Mouse (Mus musculus) CH12.LX (cell line): ENCODE measurements around the gene Fam20a. TPM values are rescaled to one million over a fixed set of nuclear protein-coding genes. Genes with fewer than 3 reads are reported as not detected.

Experiments used
- DNase-seq: peaks from one replicate; pipeline ENCODE4 v3.0.0-alpha.2; 2013; ENCODE audit errors: extremely low read depth
- H3K27ac ChIP-seq: 2 replicates; pipeline ENCODE4 v1.5.1; 2012; ENCODE audit warnings: low read depth, mild to moderate bottlenecking, control low read depth, moderate library complexity; ENCODE audit not compliant: insufficient read depth
- H3K27me3 ChIP-seq: replicated peaks from 2 replicates; pipeline ENCODE3; 2012; ENCODE audit warnings: inconsistent platforms
- H3K36me3 ChIP-seq, 2 experiments: replicated peaks in 1 of 2; 2 replicates each; pipeline versions ENCODE3 to v1.6.1; 2012; ENCODE audit warnings: inconsistent platforms in 1 of 2, low read length in 1 of 2, mild to moderate bottlenecking in 1 of 2, mixed read lengths in 1 of 2, moderate library complexity in 1 of 2; ENCODE audit not compliant: control insufficient read depth in 1 of 2, insufficient read depth in 1 of 2
- H3K4me1 ChIP-seq, 2 experiments: 2 replicates each; pipeline ENCODE4 v1.6.1; 2012; ENCODE audit warnings: inconsistent platforms in 1 of 2, moderate library complexity in 1 of 2; ENCODE audit not compliant: insufficient read depth in 2 of 2, control insufficient read depth in 1 of 2
- H3K4me2 ChIP-seq: 2 replicates; pipeline ENCODE4 v1.6.1; 2012; ENCODE audit warnings: low read depth, mild to moderate bottlenecking, control low read depth; ENCODE audit not compliant: poor library complexity, insufficient read depth, severe bottlenecking
- H3K4me3 ChIP-seq, 3 experiments: fragments of 150-350 bp in 1 of 3; sonication (generic) in 1 of 3; replicated peaks in 1 of 3; 2 replicates each; pipeline versions ENCODE3 to v1.5.1; 2011 to 2012; ENCODE audit warnings: low read depth in 2 of 3, low read length in 2 of 3, mild to moderate bottlenecking in 2 of 3, moderate library complexity in 2 of 3, control low read depth in 1 of 3, improper control_type of control experiment in 1 of 3, inconsistent platforms in 1 of 3, mixed read lengths in 1 of 3; ENCODE audit not compliant: poor library complexity in 1 of 3
- H3K79me2 ChIP-seq: replicated peaks from 2 replicates; pipeline ENCODE4 v1.6.1; 2012; ENCODE audit warnings: mild to moderate bottlenecking, moderate library complexity; ENCODE audit not compliant: control insufficient read depth, poor library complexity, insufficient read depth, severe bottlenecking; ENCODE audit errors: extremely low read depth
- H3K9ac ChIP-seq: 2 replicates; pipeline ENCODE4 v1.6.1; 2012; ENCODE audit warnings: low read depth, mild to moderate bottlenecking, control low read depth, moderate library complexity; ENCODE audit not compliant: insufficient read depth
- H3K9me3 ChIP-seq: replicated peaks from 2 replicates; pipeline ENCODE3; 2012; ENCODE audit warnings: low read length, inconsistent platforms, mixed read lengths
- CHD1 ChIP-seq: IDR thresholded peaks from 2 replicates; pipeline ENCODE4 v1.6.1; 2012; ENCODE audit warnings: low read depth, low read length, improper control_type of control experiment, inconsistent platforms
- CHD2 ChIP-seq: IDR thresholded peaks from 2 replicates; pipeline ENCODE4 v1.6.1; 2011; ENCODE audit warnings: low read length, improper control_type of control experiment
- E2F4 ChIP-seq: IDR thresholded peaks from 2 replicates; pipeline ENCODE4 v1.6.1; 2011; ENCODE audit warnings: low read depth, low read length, improper control_type of control experiment; ENCODE audit not compliant: insufficient replicate concordance
- GABPA ChIP-seq: IDR thresholded peaks from 2 replicates; pipeline ENCODE4 v1.6.1; 2012; ENCODE audit warnings: low read depth, low read length, improper control_type of control experiment, inconsistent platforms; ENCODE audit not compliant: insufficient replicate concordance
- HCFC1 ChIP-seq: IDR thresholded peaks from 2 replicates; pipeline ENCODE4 v1.6.1; 2012; ENCODE audit warnings: low read depth, mild to moderate bottlenecking, inconsistent platforms, low read length, improper control_type of control experiment
- JUN ChIP-seq: IDR thresholded peaks from 2 replicates; pipeline ENCODE4 v1.6.1; 2011; ENCODE audit warnings: low read depth, mild to moderate bottlenecking, low read length, improper control_type of control experiment, moderate library complexity; ENCODE audit not compliant: insufficient read depth
- JUND ChIP-seq: conservative IDR thresholded peaks from 2 replicates; pipeline ENCODE4 v1.6.1; 2011; ENCODE audit warnings: low read depth, low read length, improper control_type of control experiment
- KAT2A ChIP-seq: IDR thresholded peaks from 2 replicates; pipeline ENCODE4 v1.6.1; 2012; ENCODE audit warnings: low read length, improper control_type of control experiment, inconsistent platforms; ENCODE audit not compliant: insufficient replicate concordance
- MEF2A ChIP-seq: IDR thresholded peaks from 2 replicates; pipeline ENCODE4 v1.6.1; 2014; ENCODE audit warnings: low read depth, mild to moderate bottlenecking, inconsistent platforms, low read length, improper control_type of control experiment, borderline replicate concordance
- MXI1 ChIP-seq: IDR thresholded peaks from 2 replicates; pipeline ENCODE4 v1.6.1; 2011; ENCODE audit warnings: mild to moderate bottlenecking, low read depth, low read length, improper control_type of control experiment
- PAX5 ChIP-seq: IDR thresholded peaks from 2 replicates; pipeline ENCODE4 v1.6.1; 2012; ENCODE audit warnings: low read length, inconsistent platforms, mixed read lengths
- POLR2AphosphoS2 ChIP-seq: IDR thresholded peaks from 2 replicates; pipeline ENCODE4 v1.6.1; 2011; ENCODE audit warnings: low read depth, low read length, improper control_type of control experiment
- RAD21 ChIP-seq: IDR thresholded peaks from 2 replicates; pipeline ENCODE4 v1.6.1; 2011; ENCODE audit warnings: low read depth, mild to moderate bottlenecking, low read length, improper control_type of control experiment, moderate library complexity
- RCOR1 ChIP-seq: conservative IDR thresholded peaks from 2 replicates; pipeline ENCODE4 v1.6.1; 2012; ENCODE audit warnings: low read depth, mild to moderate bottlenecking, inconsistent platforms, low read length, improper control_type of control experiment
- TBP ChIP-seq: conservative IDR thresholded peaks from 2 replicates; pipeline ENCODE4 v1.6.1; 2011; ENCODE audit warnings: low read depth, low read length, improper control_type of control experiment
- TCF12 ChIP-seq: IDR thresholded peaks from 2 replicates; pipeline ENCODE4 v1.6.1; 2014; ENCODE audit warnings: low read depth, mild to moderate bottlenecking, inconsistent platforms, low read length, improper control_type of control experiment
- USF1 ChIP-seq: IDR thresholded peaks from 2 replicates; pipeline ENCODE4 v1.6.1; 2014; ENCODE audit warnings: low read depth, mild to moderate bottlenecking, inconsistent platforms, low read length, improper control_type of control experiment
- ZC3H11A ChIP-seq: IDR thresholded peaks from 2 replicates; pipeline ENCODE4 v1.6.1; 2012; ENCODE audit warnings: low read depth, mild to moderate bottlenecking, inconsistent platforms, low read length, improper control_type of control experiment
- ZKSCAN1 ChIP-seq: IDR thresholded peaks from 2 replicates; pipeline ENCODE4 v1.6.1; 2012; ENCODE audit warnings: low read depth, inconsistent platforms, low read length, improper control_type of control experiment, borderline replicate concordance
- ZMIZ1 ChIP-seq: IDR thresholded peaks from 2 replicates; pipeline ENCODE4 v1.6.1; 2012; ENCODE audit warnings: low read depth, mild to moderate bottlenecking, inconsistent platforms, low read length, improper control_type of control experiment
- dilution Hi-C: fragments of 300-500 bp; cut with MboI; formaldehyde crosslinking; loops from 2 replicates; pipeline ENCODE4 v1.14.3; 2020; ENCODE audit warnings: low sequenced_read_pairs; ENCODE audit not compliant: extremely low pct_unique_long_range_greater_than_20kb, extremely low pct_ligation_motif_present
- in situ Hi-C: fragments of 300-500 bp; cut with MboI; formaldehyde crosslinking; loops from 3 replicates; pipeline ENCODE4 v1.14.3; 2019; ENCODE audit warnings: low sequenced_read_pairs, low pct_ligation_motif_present, low pct_unique_long_range_greater_than_20kb, mixed read lengths
- polyA plus RNA-seq: library from polyadenylated mRNA; unstranded; fragments of >175 nt; gene quantifications from 2 replicates; pipeline ENCODE4 v1.2.1, GENCODE M21; 2012; ENCODE audit warnings: low read depth; ENCODE audit not compliant: insufficient read length
- total RNA-seq, 2 experiments: library from RNA; depleted of rRNA; stranded (reverse); fragments of 300-350 nt in 1 of 2; fragments of >200 nt in 1 of 2; gene quantifications; 2 replicates each; pipeline ENCODE4 v1.2.3; 2012 to 2014

Fam20a gene
- total and polyA plus RNA-seq, 3 experiments: 0.08 TPM; not detected in 2

DNA sequence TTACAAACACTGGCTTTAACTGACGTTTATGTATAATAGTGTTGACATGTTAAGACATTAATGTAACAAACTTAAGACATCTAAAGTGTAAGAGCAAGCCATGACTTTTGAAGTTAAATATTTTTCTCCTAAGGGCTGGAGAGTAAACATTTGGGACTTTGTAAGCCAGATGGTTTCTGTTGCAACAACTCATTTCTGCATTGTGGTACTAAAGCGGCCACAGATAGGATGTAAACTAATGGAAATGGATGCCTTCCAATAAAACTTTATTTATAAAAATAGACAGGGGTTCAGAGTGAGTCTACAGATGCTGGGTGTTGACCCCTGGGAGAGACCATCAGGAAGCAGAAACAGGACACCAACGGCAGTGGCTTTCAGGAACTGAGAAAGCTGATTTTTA, 15.9 kb upstream of the Fam20a start:
- H3K4me1 ChIP-seq: peaks cover 0 to 7% of the 10 kb centered on the region in 2 experiments; a peak in 2 of 4 replicates
- no peak overlapping the region for H3K4me3 ChIP-seq
- H3K27me3 ChIP-seq: no peaks in the 10 kb centered on the region
- H3K9ac ChIP-seq: no peak overlapping the region
- no peak for DNase-seq
- H3K27ac ChIP-seq: no peak overlapping the region
- H3K36me3 ChIP-seq: no peaks in the 10 kb centered on the region
- H3K4me2 ChIP-seq: no peak overlapping the region
- H3K79me2 ChIP-seq: no peaks in the 10 kb centered on the region
- dilution Hi-C loops: no loop called here
- peaks cover 5% of the 10 kb centered on the region for H3K9me3 ChIP-seq
- TF ChIP-seq CHD2: no peak
- TF ChIP-seq MXI1: no peak
- TF ChIP-seq HCFC1: no peak
- no peak for TF ChIP-seq RAD21
- no peak for TF ChIP-seq CHD1
- no peak for TF ChIP-seq ZKSCAN1
- no peak for TF ChIP-seq MEF2A
- TF ChIP-seq GABPA: no peak
- TF ChIP-seq USF1: no peak
- no peak for TF ChIP-seq JUND
- TF ChIP-seq ZC3H11A: no peak
- no peak for TF ChIP-seq TCF12
- no peak for TF ChIP-seq RCOR1
- TF ChIP-seq PAX5: no peak
- TF ChIP-seq ZMIZ1: no peak
- TF ChIP-seq POLR2AphosphoS2: no peak
- in situ Hi-C loops: no loop called here

DNA sequence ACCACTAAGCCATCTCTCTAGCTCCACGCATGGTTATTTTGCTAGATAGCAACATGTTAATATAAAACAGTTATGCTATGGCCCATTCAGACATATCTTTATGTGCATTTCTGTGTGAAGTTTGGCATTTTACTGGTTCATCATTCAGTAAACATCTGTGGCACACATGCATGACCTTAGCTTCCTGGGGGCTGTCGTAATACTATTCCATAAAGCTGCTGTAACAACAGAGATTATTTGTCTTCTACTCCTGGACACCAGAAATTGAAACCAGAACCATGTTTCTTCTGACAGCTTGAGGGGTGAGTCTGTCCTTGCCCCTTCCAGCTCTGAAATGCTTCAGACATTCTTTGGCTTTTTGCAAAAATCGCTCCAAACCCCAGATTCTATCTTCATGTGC, 14.3 kb upstream of the Fam20a start:
- Histone ChIP-seq H3K9ac (no peak overlapping the region), H3K4me2 (0 out of 2 replicates have a peak overlapping the region, but pooled peaks have one; percentile 29), H3K4me3 (no peak overlapping the region), H3K27ac (no peak overlapping the region), H3K4me1 (peaks cover 0 to 7% of the 10 kb centered on the region in 2 experiments; a peak in 2 of 4 replicates), H3K27me3 (no peaks in the 10 kb centered on the region), H3K36me3 (no peaks in the 10 kb centered on the region), H3K79me2 (no peaks in the 10 kb centered on the region), H3K9me3 (peaks cover 5% of the 10 kb centered on the region)
- no peak for DNase-seq
- dilution Hi-C loops (no loop called here), in situ Hi-C loops (no loop called here)
- TF ChIP-seq POLR2AphosphoS2 (no peak), KAT2A (no peak), MEF2A (no peak), PAX5 (no peak), E2F4 (no peak), TBP (no peak), JUN (no peak), TCF12 (no peak)
